Mouse (Mus musculus) limb, embryonic 13.5 days (tissue): ENCODE measurements around the gene Krt80. TPM values are rescaled to one million over a fixed set of nuclear protein-coding genes. Genes with fewer than 3 reads are reported as not detected.

Source experiments
- ATAC-seq: fragments of 200-750 bp; cut with Nextera tagmentation; 2 replicates; pipeline ENCODE4 v1.8.0; 2017; ENCODE audit warnings: low read depth, moderate number of reproducible peaks, moderate TSS enrichment; ENCODE audit not compliant: low FRiP score
- H3K27ac ChIP-seq: fragments of 300-500 bp; sonication (generic); 2 replicates; pipeline ENCODE4 v1.5.1; 2015; ENCODE audit warnings: inconsistent platforms, mild to moderate bottlenecking, moderate library complexity
- H3K27me3 ChIP-seq: fragments of 300-500 bp; sonication (generic); 2 replicates; pipeline ENCODE4 v1.6.1; 2015; ENCODE audit warnings: mild to moderate bottlenecking, inconsistent platforms
- H3K36me3 ChIP-seq: fragments of 300-500 bp; sonication (generic); 2 replicates; pipeline ENCODE4 v1.6.1; 2015; ENCODE audit warnings: inconsistent platforms, mild to moderate bottlenecking, moderate library complexity
- H3K4me1 ChIP-seq: fragments of 300-500 bp; sonication (generic); 2 replicates; pipeline ENCODE4 v1.6.1; 2015; ENCODE audit warnings: inconsistent platforms
- H3K4me2 ChIP-seq: fragments of 300-500 bp; sonication (generic); replicated peaks from 2 replicates; pipeline ENCODE4 v1.6.1; 2015; ENCODE audit warnings: inconsistent platforms, mild to moderate bottlenecking, moderate library complexity
- H3K4me3 ChIP-seq: fragments of 300-500 bp; sonication (generic); 2 replicates; pipeline ENCODE4 v1.5.1; 2015; ENCODE audit warnings: moderate library complexity, mild to moderate bottlenecking, inconsistent platforms
- H3K9ac ChIP-seq: fragments of 300-500 bp; sonication (generic); 2 replicates; pipeline ENCODE4 v1.6.1; 2015; ENCODE audit warnings: mild to moderate bottlenecking, inconsistent platforms
- H3K9me3 ChIP-seq: fragments of 300-500 bp; sonication (generic); 2 replicates; pipeline ENCODE4 v1.6.1; 2016; ENCODE audit warnings: inconsistent platforms
- WGBS: fragments of 180-500 bp; shearing (Covaris S2); methylation state at CpG from one replicate; pipeline ENCODE4 v1.1.7; 2015; 5-methylcytosine and 5-hydroxymethylcytosine counted together
- polyA plus RNA-seq: library from polyadenylated mRNA; unstranded; fragments of >200 nt; fragmentation: Nextera tagmentation; extraction: Ambion mirVana; gene quantifications from 2 replicates; pipeline ENCODE4 v1.2.1, GENCODE M21; 2015

Krt80 gene
- polyA plus RNA-seq, 1 experiment from 2014 or later = 1.0 TPM

GRCm38 (mm10) chr15:101373286-101373898, 3.4 kb upstream of the Krt80 start:
- 84% methylated on average over 16 of the region's 16 CpGs for WGBS
- no peak overlapping the region for H3K9ac ChIP-seq
- no peak for ATAC-seq
- H3K9me3 ChIP-seq = no peaks in the 10 kb centered on the region
- no peaks in the 10 kb centered on the region for H3K27me3 ChIP-seq
- no peak overlapping the region for H3K4me3 ChIP-seq
- H3K36me3 ChIP-seq = no peaks in the 10 kb centered on the region
- peaks cover 24% of the 10 kb centered on the region for H3K4me1 ChIP-seq
- no peak overlapping the region for H3K27ac ChIP-seq
- no peak overlapping the region for H3K4me2 ChIP-seq

- no peaks in the 10 kb centered on the region for H3K9me3 ChIP-seq
- H3K4me1 ChIP-seq = peaks cover 24% of the 10 kb centered on the region
- H3K27ac ChIP-seq = no peak overlapping the region
- H3K4me3 ChIP-seq = no peak overlapping the region
- no peak for ATAC-seq
- 74% methylated on average over 7 of the region's 7 CpGs for WGBS
- no peak overlapping the region for H3K9ac ChIP-seq
- H3K36me3 ChIP-seq = no peaks in the 10 kb centered on the region
- no peak overlapping the region for H3K4me2 ChIP-seq
- 0 out of 2 replicates have a peak, but pooled peaks cover 3% of the 10 kb centered on the region for H3K27me3 ChIP-seq
Measured at GRCm38 (mm10) chr15:101372131-101372977, 2.4 kb upstream of the Krt80 start.

GRCm38 (mm10) chr15:101371141-101371985, 1.4 kb upstream of the Krt80 start:
- Histone ChIP-seq H3K36me3 (no peaks in the 10 kb centered on the region), H3K27me3 (0 out of 2 replicates have a peak, but pooled peaks cover 4% of the 10 kb centered on the region), H3K4me2 (no peak overlapping the region), H3K9ac (no peak overlapping the region), H3K27ac (peak overlapping the region; percentile 2; the same call in 1 of the 2 replicates), H3K9me3 (no peaks in the 10 kb centered on the region), H3K4me1 (peaks cover 24% of the 10 kb centered on the region), H3K4me3 (no peak overlapping the region)
- 84% methylated on average over 15 of the region's 15 CpGs for WGBS
- no peak for ATAC-seq

GRCm38 (mm10) chr15:101369382-101370100, 421 bp downstream of the Krt80 start:
- Histone ChIP-seq H3K4me1 (peaks cover 26% of the 10 kb centered on the region), H3K27ac (peak overlapping the region; percentile 58; the same call in 1 of the 2 replicates), H3K9me3 (no peaks in the 10 kb centered on the region), H3K9ac (no peak overlapping the region), H3K27me3 (0 out of 2 replicates have a peak, but pooled peaks cover 4% of the 10 kb centered on the region), H3K36me3 (no peaks in the 10 kb centered on the region), H3K4me2 (peak overlapping the region; percentile 19; the same call in 1 of the 2 replicates), H3K4me3 (no peak overlapping the region)
- ATAC-seq = no peak; the same call in 1 of the 2 replicates
- 39% methylated on average over 12 of the region's 12 CpGs for WGBS

- no peak overlapping the region for H3K4me2 ChIP-seq
- 0 out of 2 replicates have a peak, but pooled peaks cover 4% of the 10 kb centered on the region for H3K27me3 ChIP-seq
- H3K9ac ChIP-seq = no peak overlapping the region
- no peaks in the 10 kb centered on the region for H3K36me3 ChIP-seq
- H3K9me3 ChIP-seq = no peaks in the 10 kb centered on the region
- peaks cover 26% of the 10 kb centered on the region for H3K4me1 ChIP-seq
- ATAC-seq = no peak
- peak overlapping the region; percentile 48; the same call in 1 of the 2 replicates for H3K27ac ChIP-seq
- 70% methylated on average over 11 of the region's 11 CpGs for WGBS
- no peak overlapping the region for H3K4me3 ChIP-seq
Measured at GRCm38 (mm10) chr15:101368502-101369381, 1.2 kb downstream of the Krt80 start.

- no peak overlapping the region for H3K27ac ChIP-seq
- ATAC-seq = no peak
- H3K36me3 ChIP-seq = no peaks in the 10 kb centered on the region
- 81% methylated on average over 6 of the region's 6 CpGs for WGBS
- H3K9ac ChIP-seq = no peak overlapping the region
- no peaks in the 10 kb centered on the region for H3K9me3 ChIP-seq
- no peak overlapping the region for H3K4me2 ChIP-seq
- no peak overlapping the region for H3K4me3 ChIP-seq
- 0 out of 2 replicates have a peak, but pooled peaks cover 4% of the 10 kb centered on the region for H3K27me3 ChIP-seq
- peaks cover 26% of the 10 kb centered on the region for H3K4me1 ChIP-seq
Measured at GRCm38 (mm10) chr15:101368015-101368414, 1.9 kb downstream of the Krt80 start.

- H3K4me1 ChIP-seq = peaks cover 28% of the 10 kb centered on the region
- ATAC-seq = no peak
Measured at GRCm38 (mm10) chr15:101367497-101367896, 2.5 kb downstream of the Krt80 start.

GRCm38 (mm10) chr15:101366926-101367325, 3.0 kb downstream of the Krt80 start:
- no peak overlapping the region for H3K4me3 ChIP-seq
- no peak overlapping the region for H3K4me2 ChIP-seq
- H3K27me3 ChIP-seq = 0 out of 2 replicates have a peak, but pooled peaks cover 4% of the 10 kb centered on the region
- H3K4me1 ChIP-seq = peaks cover 30% of the 10 kb centered on the region
- 68% methylated on average over 2 of the region's 2 CpGs for WGBS
- H3K9me3 ChIP-seq = no peaks in the 10 kb centered on the region
- H3K27ac ChIP-seq = no peak overlapping the region
- no peak for ATAC-seq
- no peaks in the 10 kb centered on the region for H3K36me3 ChIP-seq
- no peak overlapping the region for H3K9ac ChIP-seq

More at GRCm38 (mm10) chr15:101367497-101367896, 2.5 kb downstream of the Krt80 start:
- Histone ChIP-seq H3K4me3 (no peak overlapping the region), H3K4me2 (no peak overlapping the region), H3K36me3 (no peaks in the 10 kb centered on the region), H3K9ac (no peak overlapping the region), H3K9me3 (no peaks in the 10 kb centered on the region), H3K27ac (no peak overlapping the region), H3K27me3 (0 out of 2 replicates have a peak, but pooled peaks cover 4% of the 10 kb centered on the region)
- WGBS = 80% methylated on average over 8 of the region's 8 CpGs

- Histone ChIP-seq H3K4me2 (no peak overlapping the region), H3K27me3 (0 out of 2 replicates have a peak, but pooled peaks cover 4% of the 10 kb centered on the region), H3K36me3 (no peaks in the 10 kb centered on the region), H3K4me1 (peaks cover 30% of the 10 kb centered on the region), H3K9ac (no peak overlapping the region), H3K4me3 (no peak overlapping the region), H3K9me3 (no peaks in the 10 kb centered on the region), H3K27ac (no peak overlapping the region)
- no peak for ATAC-seq
- 47% methylated on average over 3 of the region's 3 CpGs for WGBS
Measured at GRCm38 (mm10) chr15:101366482-101366881, 3.5 kb downstream of the Krt80 start.

- Histone ChIP-seq H3K4me2 (no peak overlapping the region), H3K27me3 (0 out of 2 replicates have a peak, but pooled peaks cover 4% of the 10 kb centered on the region), H3K9ac (no peak overlapping the region), H3K36me3 (no peaks in the 10 kb centered on the region), H3K9me3 (no peaks in the 10 kb centered on the region), H3K4me3 (no peak overlapping the region), H3K4me1 (peaks cover 30% of the 10 kb centered on the region), H3K27ac (no peak overlapping the region)
- WGBS = 74% methylated on average over 4 of the region's 4 CpGs
- no peak for ATAC-seq
Measured at GRCm38 (mm10) chr15:101365721-101366120, 4.2 kb downstream of the Krt80 start.
